ENCODE assay signal across 14 mouse cellular contexts in genomic region chr1:152466280-152466679, GRCm38 (mm10).
DNase-seq lines count a peak whose midpoint lies in the region; ATAC-seq lines count a peak whose summit lies in the region.
"Had no signal": no experiment of that assay in that cellular context is flagged by ENCODE, and none has a peak within 500 bp of the region (broad histone marks: within the 10 kb centered on the region; RNA-seq: fewer than 3 reads in every experiment).

No protein-coding gene starts in this region.

- no peaks in the 10 kb centered on the region for H3K9me3 ChIP-seq in heart, embryonic 12.5 days (replicated peaks)
- H3K9me3 ChIP-seq: hindbrain, embryonic 12.5 days; megakaryocyte, embryonic 14.5 days had no signal

- ATAC-seq in heart, embryonic 12.5 days (ENCODE audit: insufficient number of reproducible peaks, low FRiP score): no peak
- ATAC-seq: liver, postnatal 0 days had no signal

- H3K4me2 ChIP-seq in heart, embryonic 12.5 days: no peak overlapping the region
- H3K4me2 ChIP-seq: hindbrain, embryonic 12.5 days had no signal

- H3K9ac ChIP-seq in heart, embryonic 12.5 days: no peak overlapping the region
- H3K9ac ChIP-seq: hindbrain, embryonic 12.5 days; liver, postnatal 0 days had no signal

- intact Hi-C loops in left cerebral cortex, postnatal 36 days (cut with DNase I): no loop called here

- peak; percentile 96 for DNase-seq in heart, adult 11 months
- peak; percentile 20 for DNase-seq in layer of hippocampus, adult 9-11 months
- no peak for DNase-seq in layer of hippocampus, postnatal 25 days (ENCODE audit: extremely low spot score in 1 of 2, low spot score in 1 of 2)
- peak; percentile 63 for DNase-seq in heart, adult 8-10 months (ENCODE audit: low spot score)
- DNase-seq in left cerebral cortex, postnatal 36 days (ENCODE audit: low spot score in 2 of 2): no peak
- no peak for DNase-seq in thymus, postnatal 10 days (ENCODE audit: low spot score in 2 of 2)
- DNase-seq: cerebellum, adult 8-10 months; liver, postnatal 0 days; thymus, adult 18-20 months had no signal

- 14% methylated on average over 3 of the region's 3 CpGs for WGBS in heart, embryonic 12.5 days

- H3K27me3 ChIP-seq in heart, embryonic 12.5 days (replicated peaks): no peaks in the 10 kb centered on the region
- H3K27me3 ChIP-seq: CH12.LX; hindbrain, embryonic 12.5 days; megakaryocyte, embryonic 14.5 days had no signal

- H3K36me3 ChIP-seq in heart, embryonic 12.5 days: no peaks in the 10 kb centered on the region
- H3K36me3 ChIP-seq: hindbrain, embryonic 12.5 days had no signal

- peaks cover 16% of the 10 kb centered on the region for H3K4me1 ChIP-seq in heart, embryonic 12.5 days (replicated peaks)
- peaks cover 6% of the 10 kb centered on the region for H3K4me1 ChIP-seq in brown adipose tissue, adult 24 weeks (ENCODE audit: control insufficient read depth, insufficient read depth, insufficient read length, low read length)
- H3K4me1 ChIP-seq: megakaryocyte, embryonic 14.5 days had no signal

- H3K27ac ChIP-seq in heart, embryonic 12.5 days (ENCODE audit: poor library complexity, severe bottlenecking): no peak overlapping the region
- H3K27ac ChIP-seq in brown adipose tissue, adult 24 weeks (replicated peaks; ENCODE audit: low read depth, low read length): peak overlapping the region; percentile 65
- H3K27ac ChIP-seq: hindbrain, embryonic 12.5 days had no signal

- H3K4me3 ChIP-seq in heart, embryonic 12.5 days: no peak overlapping the region
- H3K4me3 ChIP-seq in brown adipose tissue, adult 24 weeks (ENCODE audit: insufficient read depth, low read depth, low read length): no peak overlapping the region
- H3K4me3 ChIP-seq: hindbrain, embryonic 12.5 days; megakaryocyte, embryonic 14.5 days had no signal

Comparison
In these comparisons a context has a peak if more than half of its experiments do, and no peak if none do; other contexts are left out.
1. DNase-seq: peak in heart, adult 11 months (single experiment), layer of hippocampus, adult 9-11 months (single experiment) and heart, adult 8-10 months (single experiment); none in layer of hippocampus, postnatal 25 days (0 of 2), left cerebral cortex, postnatal 36 days (0 of 2) and thymus, postnatal 10 days (0 of 2).